Mouse (Mus musculus): ENCODE results near the gene Map3k20.

Gene Map3k20

DNA sequence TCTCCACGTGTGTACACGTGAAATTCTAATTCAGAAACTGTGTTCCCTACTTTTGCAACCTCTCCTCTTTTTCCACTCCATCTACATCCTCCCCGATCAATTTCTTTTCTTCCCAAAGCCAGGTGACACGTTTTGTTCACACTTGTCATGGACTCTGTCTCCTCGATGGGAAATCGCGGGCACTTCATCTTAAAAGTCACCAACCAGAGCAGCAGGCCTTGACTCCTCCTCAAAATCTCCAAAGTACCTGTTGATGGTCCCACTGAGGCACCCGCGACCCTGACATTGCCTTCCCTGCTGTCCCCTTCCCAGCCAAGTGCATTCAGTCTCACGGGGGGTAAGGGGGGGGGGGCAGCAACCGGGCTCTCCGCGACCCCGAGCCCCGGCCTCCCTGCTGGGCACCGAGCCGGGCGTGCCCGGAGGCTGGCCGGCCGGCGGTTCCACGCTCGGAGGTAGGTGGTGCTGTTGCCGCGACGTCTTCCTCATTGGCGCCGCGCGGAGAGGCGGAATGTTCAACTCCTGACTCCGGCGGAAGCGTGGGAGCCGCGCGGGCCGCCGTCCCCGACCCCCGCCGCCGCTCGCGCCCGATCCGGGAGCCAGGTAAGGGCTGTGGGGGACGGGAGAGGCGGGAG, at the start of gene Map3k20:
Gene Map3k20 (plus strand): TSS at position 382 of the 632 bp plus-strand sequence.
- CTCF ChIA-PET, result no interaction called here

DNA sequence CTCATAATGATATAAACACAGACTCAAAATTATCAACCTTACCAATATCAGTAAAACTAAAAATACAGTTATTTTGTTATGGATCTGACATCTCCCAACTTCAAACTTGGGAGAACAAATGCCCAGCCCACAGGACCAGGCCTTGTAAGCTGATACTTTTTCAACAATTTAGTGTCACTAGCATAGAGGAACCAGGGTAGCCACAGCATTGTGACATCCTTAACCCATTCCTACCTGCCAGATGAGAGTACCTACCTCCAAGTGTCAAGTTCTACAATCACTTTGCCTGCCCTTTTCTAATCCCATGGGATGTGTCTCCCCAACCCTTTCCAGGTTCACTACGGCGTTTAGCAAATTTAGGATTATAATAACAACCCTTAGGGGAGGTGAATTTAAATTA, 47.0 kb upstream of the Map3k20 start:
- CTCF ChIA-PET, result no interaction called here

DNA sequence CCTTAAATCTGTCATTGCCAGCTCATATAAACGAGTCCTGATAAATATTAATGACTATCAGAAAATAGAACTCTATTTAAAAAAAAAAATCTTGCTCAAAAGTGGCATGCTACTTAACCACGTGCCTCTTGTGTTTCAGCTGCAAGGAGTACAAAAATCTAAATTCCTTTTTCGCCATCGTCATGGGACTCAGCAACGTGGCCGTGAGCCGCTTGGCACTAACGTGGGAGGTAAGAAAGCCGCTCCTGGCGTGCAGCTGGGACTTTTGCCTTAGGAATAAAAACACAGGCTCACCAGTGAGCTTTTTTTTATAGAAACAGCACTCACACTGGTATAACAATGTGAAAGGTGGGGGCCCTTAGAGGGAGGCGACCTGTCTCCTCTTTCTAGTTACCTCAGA, 46.5 kb upstream of the Map3k20 start:
- CTCF ChIA-PET, result no interaction called here

DNA sequence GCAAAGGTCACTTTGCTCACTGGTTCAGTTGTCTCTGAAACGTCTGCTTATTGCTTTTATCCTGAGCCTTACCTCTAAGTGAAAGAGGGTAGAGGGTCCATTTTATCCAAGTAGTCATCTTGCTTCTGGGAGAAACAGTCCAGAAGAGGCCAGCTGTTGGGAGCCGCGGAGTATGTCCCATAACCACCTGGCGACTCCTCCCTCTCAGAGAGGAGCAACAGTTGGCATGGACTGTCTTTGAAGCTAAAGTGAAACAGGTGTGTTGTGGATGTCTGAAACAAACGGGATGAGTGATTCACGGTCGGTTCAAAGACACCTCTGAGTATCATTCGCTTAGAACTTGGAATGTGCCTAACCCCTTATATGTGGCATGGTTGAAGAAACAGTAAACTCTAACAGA, 46.0 kb upstream of the Map3k20 start:
- CTCF ChIA-PET, result no interaction called here

DNA sequence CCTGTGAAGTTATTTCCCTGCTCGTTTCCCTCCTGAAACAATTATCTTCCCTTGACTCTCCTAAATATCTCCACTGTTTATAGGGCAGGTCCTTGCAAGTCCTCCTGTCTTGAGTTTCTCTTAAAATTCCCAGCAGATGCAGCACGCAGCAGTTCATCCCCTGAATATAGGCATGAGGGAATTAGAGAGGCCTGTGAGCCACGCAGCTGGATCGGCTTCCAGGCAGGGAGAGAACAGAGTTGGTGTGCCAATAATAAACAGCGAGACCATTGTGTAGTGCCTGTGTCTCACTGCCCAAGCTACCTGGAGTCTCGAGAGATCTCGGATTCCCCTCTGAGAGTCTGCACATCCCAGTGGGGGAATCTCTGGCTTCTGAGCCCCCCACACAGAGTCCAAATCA, 45.4 kb upstream of the Map3k20 start:
- CTCF ChIA-PET, result no interaction called here

DNA sequence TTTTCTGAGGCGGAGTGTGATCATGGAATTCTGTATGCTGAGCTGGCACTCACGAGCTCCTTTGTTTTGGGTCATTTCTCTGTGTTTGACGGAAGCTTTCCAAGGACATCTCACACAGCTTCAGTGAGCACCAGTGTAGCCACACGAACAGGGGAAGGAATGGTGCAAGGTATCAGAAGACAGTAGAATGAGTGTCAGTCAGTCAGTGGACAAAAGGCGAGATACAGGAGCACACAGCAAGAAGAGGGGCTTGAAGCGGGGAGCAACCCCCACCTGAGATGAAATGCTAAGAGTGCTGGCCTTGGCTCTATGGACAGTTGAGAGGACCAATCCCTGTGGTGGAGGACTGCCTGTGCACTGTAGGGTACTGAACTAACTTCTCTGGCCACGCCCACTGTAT, 44.7 kb upstream of the Map3k20 start:
- CTCF ChIA-PET, result no interaction called here

DNA sequence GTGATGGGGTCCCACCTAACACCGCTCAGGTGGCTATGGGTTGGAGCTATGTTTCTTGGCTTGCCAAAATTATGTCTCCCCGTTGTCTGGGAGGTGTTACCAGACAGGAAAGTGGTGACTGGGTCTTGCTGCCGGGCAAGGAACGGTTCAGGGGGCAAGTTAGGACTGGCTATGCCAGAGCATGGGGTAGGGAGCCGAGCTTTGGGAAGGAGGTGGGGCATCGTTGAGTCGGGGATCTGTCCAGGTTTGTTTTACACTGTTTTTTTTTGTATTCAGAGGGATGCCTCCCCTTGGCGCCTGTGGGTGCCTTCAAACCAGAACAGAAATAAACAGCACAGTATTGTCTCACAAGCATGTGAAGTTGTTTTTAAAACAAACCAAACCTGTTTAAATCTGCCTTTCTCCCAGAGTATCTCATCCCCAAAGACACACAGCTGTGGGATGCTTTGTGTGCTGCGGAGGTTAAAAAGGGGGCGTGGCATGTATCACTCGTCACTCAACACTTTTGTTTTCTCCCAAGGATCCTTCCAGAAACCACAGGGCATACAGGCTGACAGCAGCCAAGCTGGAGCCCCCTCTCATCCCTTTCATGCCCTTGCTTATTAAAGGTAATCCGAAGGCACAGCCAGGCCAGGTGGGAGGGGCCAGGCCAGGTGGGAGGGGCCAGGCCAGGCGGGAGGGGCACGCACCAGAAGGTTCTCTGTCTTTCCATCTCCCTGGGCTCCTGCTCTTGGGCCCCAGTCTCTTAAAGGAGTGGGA, 43.5 kb upstream of the Map3k20 start:
- CTCF ChIA-PET, result no interaction called here

DNA sequence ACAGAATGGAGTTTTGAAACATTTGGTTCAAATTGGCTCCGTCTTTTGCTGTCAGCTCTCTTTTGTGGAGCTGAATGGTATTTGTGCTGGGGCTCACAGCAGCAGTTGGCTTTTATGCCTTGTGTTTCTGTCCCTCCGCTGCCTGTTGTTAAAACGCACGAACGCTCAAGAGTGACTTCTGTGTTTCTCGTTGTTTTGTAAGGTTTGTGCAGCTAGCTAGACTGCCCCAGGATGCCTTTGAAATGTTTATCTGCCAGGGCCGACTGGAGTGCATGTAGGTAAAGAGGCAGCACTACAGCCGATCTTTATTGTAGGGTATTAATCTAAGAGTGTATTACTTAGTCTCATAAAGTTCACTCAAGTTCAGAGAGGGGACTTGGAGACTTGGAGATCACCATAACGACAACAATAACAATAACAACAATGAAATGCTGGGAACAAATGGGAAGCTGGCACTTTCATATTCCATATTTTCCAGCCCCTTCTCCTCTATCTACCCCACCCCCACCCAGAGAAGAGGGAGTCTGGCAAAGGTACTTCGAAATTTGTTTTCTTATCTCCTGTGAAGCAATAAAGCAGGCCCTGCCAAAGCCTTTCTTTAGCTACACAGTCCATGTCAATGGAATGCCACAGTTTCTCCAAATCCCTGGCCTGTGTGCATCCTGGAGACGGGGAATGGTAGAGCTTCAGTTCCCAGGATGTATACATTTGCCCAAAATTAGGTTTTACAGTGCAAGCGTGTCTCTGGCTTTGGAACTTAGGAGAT, 42.3 kb upstream of the Map3k20 start:
- CTCF ChIA-PET, result no interaction called here

DNA sequence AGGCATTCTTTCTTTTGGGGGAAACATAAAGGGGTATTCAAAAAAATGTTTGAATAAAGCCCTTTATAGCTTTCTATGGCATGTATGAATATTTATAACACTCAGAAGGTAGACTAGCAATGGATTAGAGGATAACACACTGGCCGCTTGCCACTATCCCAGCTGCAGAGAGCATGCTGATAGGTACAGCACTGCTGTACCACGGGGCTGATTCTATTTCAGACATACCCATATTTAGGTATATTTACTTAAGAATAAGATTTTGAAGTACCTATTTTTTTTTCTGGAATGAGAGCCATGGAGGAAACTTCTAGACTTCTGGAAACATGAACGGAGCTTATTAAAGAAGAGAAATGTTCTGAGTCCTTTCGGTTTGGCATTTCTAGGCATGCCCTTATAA, 39.8 kb upstream of the Map3k20 start:
- CTCF ChIA-PET, result no interaction called here

DNA sequence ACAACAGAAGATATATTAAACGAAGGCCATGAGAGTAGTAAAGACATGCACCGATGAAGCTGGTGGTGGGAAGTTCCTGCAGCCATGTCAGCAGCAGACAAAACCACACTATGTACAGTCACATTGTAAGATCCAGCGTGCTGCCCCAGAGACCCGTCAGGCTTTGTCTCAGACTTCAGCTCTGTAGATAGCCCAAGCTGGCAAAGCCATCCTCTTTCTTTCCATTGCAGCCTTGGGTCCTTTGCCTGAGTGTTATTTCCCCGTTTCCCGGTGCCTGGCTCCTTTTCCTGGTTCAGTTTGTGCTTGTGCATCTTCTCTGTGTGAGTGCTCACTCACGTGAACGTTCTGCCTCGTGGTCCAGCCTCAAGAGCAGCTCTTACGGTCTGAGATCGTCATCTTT, 39.1 kb upstream of the Map3k20 start:
- CTCF ChIA-PET, result interaction anchor here (0.7 kb wide), 1 partner anchor 22 kb away, joined by 5 read pairs; no protein-coding TSS in a partner anchor

DNA sequence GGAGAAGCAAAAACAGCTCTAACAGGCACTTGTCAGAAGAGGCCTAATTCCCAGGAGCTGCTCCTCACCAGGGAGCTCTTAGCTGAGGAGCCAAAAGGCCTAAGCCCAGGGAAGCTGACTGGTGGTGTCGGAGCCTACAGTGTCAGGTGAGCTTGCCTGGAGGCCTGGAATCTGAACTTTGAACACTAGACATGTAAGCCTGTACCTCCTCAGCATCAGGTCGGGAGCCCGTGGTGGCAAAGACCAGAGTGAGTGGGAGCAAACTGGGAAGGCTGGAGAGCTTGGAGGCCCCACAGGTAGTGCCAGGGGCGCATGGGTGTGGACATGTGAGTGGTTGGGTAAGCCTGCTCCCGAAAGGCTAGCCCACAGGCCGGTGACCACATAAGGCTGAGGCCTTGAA, 37.6 kb upstream of the Map3k20 start:
- CTCF ChIA-PET, result no interaction called here

DNA sequence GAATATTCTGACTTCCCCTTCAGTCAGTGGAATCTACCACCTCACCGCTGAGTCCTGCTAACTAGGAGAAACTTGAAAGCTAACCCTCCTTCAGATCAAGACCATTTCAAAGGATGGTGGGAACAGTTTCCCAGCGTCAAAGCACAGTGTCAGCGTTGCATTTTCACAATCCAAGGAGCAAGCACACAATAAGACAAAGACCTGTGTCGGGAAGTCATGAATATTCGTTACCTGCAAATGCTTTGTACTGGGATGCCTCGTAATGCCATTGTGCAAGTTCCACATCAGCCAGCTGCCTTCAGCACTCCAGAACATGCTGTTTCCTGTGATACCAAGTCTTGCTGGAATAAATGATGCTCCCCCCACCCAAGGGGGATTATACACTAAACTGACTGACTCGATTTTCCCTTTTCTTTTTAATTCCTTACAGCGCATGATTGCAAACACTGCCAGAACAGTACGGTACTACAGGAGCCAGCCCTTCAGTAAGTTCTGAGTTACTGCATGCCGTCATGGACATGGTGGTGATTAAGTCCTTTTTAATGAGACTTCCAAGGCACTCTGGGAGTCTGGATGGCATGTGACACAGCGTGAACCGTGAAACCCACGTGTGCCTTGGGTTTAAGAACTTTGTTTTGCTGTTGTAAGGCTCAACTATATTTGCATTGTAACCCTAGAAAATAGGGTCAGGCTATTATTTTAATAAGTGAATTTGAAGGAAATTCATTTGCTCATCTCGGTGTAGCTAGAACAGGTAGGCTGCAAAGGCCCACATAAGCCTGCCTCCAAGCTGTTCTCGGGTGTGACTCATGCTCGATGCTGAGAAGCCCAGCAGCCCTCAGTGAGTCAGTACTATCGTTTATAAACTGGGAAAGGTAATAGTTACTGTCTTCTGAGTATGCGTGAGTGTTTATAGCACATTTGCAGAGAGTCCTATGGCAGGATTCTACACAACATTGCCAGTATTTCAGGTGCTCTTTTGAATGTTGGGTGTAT, 32.6 kb upstream of the Map3k20 start:
- CTCF ChIA-PET, result no interaction called here

DNA sequence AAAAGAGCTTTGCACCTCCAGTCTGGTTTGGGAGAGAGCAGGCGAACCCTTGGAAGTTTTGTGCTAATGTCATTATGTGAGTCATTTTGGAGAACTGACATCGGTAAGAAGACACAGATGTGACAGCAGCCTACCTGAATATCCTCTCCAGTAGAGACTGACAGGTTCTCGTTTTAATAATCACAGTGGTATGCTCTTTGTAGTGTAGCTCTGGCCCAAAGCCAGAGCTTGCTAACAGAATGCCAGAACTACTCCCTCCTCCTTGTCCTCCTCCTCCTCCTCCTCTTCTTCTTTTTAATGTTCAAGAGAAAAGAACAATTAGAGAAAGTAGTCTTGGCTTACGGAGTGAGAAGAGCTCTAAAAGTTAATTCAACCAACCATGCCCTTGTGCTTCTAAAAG, 31.6 kb upstream of the Map3k20 start:
- CTCF ChIA-PET, result no interaction called here

DNA sequence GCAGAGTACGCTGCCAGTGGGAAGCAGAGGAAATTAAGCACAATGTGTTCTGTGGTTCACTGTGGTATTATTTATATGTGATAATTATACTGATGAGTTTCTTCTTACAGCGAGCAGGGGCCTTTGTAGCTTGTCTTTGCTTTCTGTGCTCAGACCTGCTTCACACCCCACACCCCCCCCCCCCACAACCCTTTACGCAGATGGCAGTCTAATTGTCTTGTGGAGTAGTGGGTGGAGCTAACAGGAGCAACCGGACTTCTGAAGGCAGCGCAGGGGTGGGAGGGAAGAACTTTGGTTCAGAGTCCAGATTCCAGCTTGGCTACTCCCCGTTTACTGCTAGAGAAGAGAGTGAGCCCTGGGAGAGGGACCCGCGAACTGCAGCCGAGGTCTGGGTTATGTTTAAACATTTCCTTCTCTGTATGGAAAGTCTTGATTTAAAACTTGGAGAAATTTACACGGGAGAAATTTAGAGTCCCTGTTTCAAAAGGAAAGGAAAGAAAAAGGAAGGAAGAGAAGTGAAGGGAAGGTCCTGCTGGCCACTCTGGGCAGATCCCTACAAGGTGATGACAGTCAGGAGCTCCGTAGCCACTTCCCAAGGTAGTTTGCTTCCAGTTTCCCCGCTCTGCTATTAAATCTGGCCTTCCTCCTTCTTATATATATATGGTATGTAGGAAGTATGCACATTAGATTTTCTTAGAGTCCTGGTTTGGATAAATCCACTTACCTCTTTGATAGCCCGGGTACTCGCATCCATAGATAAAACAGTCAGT, 30.4 kb upstream of the Map3k20 start:
- CTCF ChIA-PET, result interaction anchor here (0.5 kb wide), 1 partner anchor 21 kb away, joined by 4 read pairs; no protein-coding TSS in a partner anchor

DNA sequence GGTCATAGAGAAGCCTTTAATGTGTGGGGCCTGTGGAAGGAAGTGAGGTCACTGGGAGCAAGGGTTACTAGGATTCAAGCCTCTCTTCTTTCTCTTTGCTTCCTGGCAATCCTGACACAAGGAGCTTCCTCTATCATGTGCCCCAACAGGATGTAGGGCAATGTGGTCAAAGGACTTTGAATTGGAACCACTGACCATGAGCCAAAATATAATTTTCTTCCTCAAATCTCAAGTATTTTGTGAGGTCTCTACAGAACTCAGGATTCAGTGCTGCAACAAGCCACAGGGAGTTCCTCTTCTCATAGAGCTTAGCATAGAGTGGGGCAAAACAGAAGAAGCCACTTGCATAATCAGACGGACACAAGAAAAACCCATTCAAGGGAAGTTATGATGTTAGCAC, 24.7 kb upstream of the Map3k20 start:
- CTCF ChIA-PET, result no interaction called here

DNA sequence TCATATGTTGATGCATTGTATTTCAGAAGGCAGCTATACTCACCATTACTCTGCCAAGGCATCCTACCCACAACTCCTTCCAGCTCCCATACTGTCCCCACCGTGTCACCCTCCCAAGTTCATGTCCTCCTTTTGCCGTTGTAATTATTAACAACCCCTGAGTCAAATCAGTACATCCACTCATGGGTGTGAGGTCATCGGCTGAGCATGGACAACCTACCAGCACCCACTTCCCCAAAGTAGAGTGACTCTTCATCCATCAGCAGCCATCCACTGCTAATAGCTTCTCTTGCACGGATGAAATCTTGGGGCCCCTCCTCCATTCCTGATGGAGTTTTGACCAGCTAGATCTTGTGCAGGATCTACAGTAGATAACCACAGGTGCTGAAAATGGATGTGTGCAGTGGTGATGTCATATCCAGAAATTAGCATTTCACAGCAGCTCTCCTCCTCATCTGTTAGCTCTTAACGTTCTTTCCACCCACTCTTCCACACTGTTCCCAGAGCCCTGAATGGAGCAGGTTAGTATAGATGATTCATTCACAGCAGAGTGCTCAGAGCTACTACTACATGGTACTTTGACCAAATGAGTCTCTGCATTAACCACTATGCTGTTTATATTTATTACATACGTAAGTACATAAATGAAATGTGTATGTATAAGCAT, 22.5 kb upstream of the Map3k20 start:
- CTCF ChIA-PET, result no interaction called here

DNA sequence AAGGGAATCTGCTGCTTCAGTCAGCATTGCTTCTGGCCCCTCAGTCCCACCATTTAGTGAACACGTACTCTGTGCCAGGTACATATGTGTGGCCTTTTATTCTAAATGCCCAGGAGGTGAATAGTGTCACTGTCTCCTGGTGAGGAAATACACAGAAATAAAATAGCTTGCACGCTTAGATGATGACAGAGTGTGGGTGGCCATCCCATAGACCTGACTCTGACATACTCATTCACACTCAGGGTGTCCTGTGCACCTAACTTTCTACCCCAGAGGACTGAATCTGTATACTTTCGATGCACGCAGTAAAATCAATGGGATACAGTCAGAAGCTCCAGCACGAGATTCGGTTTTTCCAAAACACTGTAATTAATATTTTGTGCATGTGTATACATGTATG, 18.0 kb upstream of the Map3k20 start:
- CTCF ChIA-PET, result interaction anchor here (0.6 kb wide), 1 partner anchor 21 kb away, joined by 5 read pairs; no protein-coding TSS in a partner anchor

DNA sequence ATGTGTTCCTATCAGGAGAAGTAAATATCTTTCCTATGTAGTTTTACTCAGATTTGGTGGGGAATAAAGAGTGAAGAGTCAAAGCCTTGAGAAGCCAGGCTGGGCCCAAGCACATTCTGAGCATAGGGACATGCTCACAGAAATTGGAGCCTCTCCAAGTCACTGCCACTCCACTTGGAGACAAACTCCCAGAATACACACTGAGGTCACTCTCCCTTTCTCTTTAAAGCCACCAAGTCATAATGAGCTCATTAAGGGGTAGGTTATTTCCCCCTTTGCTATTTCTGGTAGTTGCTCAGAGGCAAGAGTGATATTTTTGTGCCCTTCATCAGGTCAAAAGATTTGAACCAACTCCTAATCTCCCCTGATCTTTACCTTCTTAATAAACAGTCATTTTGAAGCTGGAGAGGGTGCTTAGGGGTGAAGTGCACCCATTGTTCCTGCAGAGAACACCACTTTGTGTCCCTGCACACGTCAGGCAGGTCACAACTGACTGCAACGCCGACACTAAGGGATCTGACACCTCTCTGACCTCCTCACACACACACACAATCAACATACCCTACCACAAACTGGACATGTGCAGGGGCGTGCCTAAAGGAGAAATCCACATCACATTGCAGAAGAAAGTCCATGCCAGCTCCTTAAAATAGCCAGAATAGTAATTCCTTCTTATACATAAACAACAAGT, 15.6 kb upstream of the Map3k20 start:
- CTCF ChIA-PET, result no interaction called here

DNA sequence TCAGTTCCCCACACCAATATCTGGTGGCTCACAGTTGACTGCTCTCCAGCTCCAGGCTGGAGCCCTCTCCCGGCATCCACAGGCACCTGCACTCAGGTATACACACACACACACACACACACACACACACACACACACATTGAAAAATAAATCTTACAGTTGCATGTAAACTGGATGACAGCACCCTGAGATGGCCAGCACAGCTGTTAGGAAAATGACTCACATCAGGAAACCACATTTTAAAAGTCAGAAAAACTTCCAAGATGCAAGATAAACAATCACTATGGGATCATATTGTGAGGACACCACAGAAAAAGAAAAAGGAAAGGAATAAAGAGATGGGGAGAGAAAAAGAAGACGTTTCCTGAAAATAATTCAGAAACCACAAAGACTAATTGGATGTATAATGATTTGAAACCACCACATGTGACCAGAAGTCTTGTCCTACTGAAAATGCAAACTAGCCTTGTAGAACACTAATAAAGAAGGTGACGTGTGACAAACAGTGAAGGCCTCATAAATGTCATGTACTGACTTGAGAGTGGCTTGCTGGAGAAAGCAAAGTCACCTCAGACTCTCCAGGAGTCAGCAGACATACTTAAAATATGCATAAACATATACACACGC, 7.1 kb upstream of the Map3k20 start:
- CTCF ChIA-PET, result interaction anchor here (0.6 kb wide), 1 partner anchor 836 kb away, joined by 3 read pairs; no protein-coding TSS in a partner anchor
